Mouse (Mus musculus) spleen, postnatal 4 days (tissue): ENCODE data around the gene Pgrmc2.

Experiments used
- DNase-seq, 2 experiments: peaks; one replicate each; pipeline ENCODE4 v3.0.0; 2022; ENCODE audit warnings: low spot score in 2 of 2

The Pgrmc2 gene

DNA sequence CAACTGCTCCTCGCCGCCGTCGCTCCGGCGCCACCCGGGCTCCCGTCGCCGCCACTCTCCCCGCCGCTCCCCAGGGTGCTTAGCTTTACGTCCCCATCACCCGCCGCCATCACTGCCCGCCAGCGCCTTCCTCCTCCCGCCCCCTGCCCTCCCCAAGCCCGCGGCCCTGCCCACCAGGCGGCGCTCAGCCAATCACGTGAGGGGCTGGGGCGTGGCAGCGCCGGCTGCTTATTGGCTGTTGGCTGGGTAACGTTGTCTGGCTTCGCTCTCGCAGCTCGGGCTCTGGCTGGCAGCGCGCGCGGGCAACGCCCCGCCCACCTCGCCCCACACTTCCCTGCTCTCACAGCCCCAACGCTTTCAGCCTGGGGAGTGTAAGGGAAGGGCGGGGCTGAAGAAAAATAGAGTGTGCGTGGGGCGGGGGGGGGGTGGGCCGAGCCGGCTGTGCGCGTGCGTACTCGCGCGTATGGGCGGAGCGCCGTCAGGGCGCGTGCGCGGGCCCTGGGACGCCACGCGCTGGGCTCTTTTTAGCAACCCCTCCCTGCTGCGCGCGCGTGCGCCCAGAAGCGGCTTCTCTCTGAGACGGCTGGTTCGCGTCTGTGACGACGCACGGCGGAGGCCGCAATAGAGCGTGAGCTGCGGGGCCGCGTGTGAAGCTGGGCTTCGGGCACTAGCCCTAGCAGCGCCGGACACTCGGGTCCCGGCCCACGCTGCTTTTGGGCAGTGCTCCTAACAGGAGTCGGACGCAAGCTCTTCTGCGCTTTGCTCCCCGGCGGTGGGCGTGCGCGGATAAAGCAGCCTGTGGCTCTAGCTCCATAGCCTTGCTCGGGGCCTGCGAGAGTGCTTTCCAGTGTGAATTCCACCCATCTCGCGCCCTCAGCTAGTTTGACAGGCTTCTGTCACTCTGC lies at the start of gene Pgrmc2:
Pgrmc2 (minus strand) TSS at position 162 of the 905 bp plus-strand sequence.
- peak; percentile 98 to 99 for DNase-seq

GRCm38 (mm10) chr3:41124000-41124294 lies 41.1 kb upstream of the Pgrmc2 start:
- no peak for DNase-seq

DNA sequence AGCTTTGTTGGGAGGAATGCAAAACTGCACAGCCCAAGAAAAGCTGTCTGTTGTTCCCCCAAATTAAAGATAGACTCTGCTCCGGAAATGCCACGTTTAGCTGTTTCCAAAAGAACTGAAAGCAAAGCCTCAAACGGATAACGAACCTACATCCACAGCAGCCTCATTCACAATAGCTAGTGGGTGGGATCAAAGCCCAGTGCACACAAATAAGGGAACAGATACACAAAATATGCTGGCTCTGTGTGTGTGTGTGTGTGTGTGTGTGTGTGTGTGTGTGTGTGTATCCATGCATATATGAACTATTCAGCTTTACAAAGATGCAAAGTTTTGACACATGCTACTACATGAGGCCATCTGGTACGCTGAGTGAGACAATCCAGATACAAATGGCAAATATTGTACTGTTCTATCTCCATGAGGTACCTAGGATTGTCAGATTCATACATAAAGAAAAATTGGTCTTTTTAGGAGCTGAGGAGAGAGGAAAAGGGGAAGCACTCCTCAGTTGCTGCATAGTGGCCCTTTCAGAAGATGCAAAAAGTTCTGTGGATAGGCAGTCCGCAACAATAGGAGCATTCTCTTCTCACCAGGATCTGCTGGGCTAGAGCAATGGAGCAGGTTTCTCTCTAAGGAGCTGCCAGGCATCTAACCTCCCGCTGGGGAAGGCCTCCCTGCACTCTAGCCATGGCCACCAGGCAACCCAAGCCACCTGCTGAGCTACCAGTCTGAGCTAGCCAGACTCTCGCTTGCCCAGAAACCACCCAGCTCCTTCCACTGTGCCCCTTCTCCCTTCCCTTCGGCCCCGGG lies 40.5 kb upstream of the Pgrmc2 start:
- no peak for DNase-seq

DNA sequence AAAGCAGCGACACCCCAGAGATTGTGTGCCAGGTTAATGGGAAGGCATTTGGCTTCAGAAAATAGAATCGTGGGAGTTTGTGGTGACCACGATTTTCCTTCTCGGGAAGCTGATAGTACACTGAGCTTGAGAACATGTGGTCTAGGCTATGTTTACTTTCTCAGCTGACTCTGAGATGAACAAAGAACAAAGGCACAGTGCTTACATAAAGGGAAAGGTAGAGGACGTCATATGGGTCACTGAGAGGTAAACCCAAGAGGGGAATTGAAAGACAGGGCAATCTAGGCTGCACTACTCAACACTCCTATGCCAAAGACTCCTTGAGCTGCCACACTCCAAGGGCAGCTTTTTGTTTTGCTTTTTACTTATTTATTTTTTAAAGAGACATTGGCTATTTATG lies 35.3 kb upstream of the Pgrmc2 start:
- DNase-seq: no peak

- DNase-seq: no peak
Observed at GRCm38 (mm10) chr3:41117447-41117846, 34.6 kb upstream of the Pgrmc2 start.

GRCm38 (mm10) chr3:41113186-41113585 lies 30.3 kb upstream of the Pgrmc2 start:
- DNase-seq: no peak

DNA sequence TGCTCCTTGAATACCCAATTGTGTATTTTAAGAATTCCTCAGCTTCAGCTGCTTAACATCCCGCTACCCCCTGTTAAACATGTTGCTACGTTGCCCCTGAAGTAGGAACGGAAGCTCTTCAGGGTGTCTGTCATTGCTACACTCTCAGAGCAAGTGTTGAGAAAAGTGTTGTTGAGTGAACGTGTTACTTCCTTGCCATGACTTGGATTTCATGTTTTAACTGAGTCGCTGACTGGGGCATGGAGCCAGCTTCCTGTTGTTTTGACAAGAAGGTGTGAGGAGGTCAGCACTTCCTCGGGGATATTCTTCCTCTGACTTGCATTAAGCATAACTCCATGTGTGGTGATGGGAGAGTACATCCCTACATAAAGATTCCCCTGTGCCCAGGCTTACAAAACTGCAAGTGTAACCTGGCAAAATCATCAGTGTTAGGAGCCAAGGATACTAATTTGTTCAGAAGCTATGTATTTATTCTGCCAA lies 25.5 kb upstream of the Pgrmc2 start:
- no peak for DNase-seq

DNA sequence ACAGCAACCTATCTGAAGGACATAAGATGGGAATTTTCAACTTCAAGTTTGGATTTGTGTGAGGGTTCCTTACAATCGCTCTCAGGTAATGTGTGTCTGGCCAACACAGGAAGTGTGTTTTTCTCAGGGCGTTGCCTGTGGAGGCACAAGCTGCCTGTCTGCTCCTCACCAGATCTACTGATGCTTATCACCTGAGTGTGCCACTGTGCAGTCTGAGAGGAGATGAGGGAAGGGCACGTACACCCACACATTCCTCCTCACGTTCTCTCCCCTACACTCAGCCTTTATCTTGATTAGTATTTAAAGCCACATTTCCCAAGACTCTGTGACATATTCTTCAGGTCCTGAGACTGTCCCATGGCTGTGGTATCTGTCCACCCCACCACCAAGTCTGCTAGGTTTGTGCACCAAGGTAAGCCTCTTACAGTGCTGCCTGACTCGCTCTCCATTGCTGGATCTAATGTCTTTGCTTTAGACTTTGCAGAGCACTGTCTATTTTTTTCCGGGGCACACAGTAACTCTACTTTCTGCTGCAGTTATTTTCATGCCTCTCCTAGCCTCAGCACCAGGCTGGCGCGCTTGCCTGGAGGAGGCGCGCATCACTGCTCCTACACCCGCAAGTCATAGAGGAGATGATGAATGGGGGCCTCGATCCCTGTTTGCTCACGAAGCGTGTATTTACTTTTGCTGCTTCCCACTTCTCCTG lies 24.9 kb upstream of the Pgrmc2 start:
- no peak for DNase-seq

GRCm38 (mm10) chr3:41101905-41102304 lies 19.1 kb upstream of the Pgrmc2 start:
- DNase-seq: no peak

DNA sequence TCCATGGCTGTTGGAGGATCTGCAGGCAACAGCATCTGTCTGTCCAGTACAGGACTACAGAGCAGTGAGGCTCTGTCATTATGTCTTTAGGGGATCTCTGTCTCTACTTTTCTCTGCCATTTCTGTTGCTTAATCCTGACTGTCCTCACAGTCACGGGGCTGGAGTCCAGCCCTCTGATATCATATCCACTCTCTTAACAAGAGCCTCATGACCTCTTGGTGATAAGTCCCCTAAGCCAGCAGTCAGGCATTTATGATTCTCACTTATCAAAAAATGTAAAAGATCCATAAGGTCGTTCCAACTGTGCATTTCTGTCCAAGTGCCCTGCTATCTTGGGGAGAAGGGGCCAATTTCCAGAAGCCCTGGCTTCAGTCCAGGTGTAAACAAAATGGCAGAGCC lies 17.3 kb upstream of the Pgrmc2 start:
- DNase-seq: no peak

DNA sequence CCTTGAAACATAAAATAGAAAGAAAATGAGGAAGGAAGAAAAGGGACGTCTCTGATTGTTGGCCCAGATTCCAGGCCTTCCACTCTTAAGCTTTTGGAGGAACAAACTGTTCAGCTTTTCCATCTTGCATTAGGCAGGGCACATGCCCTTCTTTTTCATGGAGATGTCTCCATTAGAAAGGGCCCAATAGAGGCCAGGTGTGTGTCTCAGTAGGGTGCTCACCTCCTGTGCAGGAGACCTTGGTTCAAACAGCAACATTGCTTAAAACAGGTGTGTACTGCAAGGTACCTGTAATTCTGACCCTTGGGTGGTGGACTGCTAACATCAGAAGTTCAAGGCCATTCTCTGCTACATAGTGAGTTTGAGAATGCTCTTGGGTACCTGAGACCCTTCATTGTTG lies 16.8 kb upstream of the Pgrmc2 start:
- DNase-seq: no peak

- no peak for DNase-seq
Observed at GRCm38 (mm10) chr3:41093210-41093609, 10.4 kb upstream of the Pgrmc2 start.

GRCm38 (mm10) chr3:41092311-41092710 lies 9.5 kb upstream of the Pgrmc2 start:
- DNase-seq: no peak

- no peak for DNase-seq
Observed at GRCm38 (mm10) chr3:41090839-41091238, 8.0 kb upstream of the Pgrmc2 start.

DNA sequence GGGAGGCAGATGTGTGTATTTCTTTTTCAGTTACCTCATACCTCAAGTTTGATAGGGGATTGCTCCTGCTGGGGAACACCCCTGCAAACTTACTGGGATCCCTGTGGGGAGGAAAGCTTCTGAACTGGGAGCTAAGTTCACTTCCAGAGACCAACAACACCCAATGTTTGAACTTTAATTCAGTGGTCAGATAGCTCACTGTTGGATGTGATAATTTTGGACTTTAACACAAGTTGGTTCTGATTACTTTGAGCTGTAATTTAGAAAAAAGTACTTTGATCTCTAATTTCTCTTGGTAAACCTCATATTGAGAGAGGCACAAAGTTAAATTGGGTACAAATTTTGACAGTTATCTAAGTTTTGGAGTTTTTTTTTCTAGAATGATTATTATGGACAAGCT lies 4.2 kb upstream of the Pgrmc2 start:
- DNase-seq: no peak

- no peak for DNase-seq
Observed at GRCm38 (mm10) chr3:41084421-41084820, 1.6 kb upstream of the Pgrmc2 start.

- DNase-seq: no peak
Observed at GRCm38 (mm10) chr3:41083790-41084112, 905 bp upstream of the Pgrmc2 start.

- DNase-seq: no peak
Observed at GRCm38 (mm10) chr3:41082520-41082884, 344 bp downstream of the Pgrmc2 start.

DNA sequence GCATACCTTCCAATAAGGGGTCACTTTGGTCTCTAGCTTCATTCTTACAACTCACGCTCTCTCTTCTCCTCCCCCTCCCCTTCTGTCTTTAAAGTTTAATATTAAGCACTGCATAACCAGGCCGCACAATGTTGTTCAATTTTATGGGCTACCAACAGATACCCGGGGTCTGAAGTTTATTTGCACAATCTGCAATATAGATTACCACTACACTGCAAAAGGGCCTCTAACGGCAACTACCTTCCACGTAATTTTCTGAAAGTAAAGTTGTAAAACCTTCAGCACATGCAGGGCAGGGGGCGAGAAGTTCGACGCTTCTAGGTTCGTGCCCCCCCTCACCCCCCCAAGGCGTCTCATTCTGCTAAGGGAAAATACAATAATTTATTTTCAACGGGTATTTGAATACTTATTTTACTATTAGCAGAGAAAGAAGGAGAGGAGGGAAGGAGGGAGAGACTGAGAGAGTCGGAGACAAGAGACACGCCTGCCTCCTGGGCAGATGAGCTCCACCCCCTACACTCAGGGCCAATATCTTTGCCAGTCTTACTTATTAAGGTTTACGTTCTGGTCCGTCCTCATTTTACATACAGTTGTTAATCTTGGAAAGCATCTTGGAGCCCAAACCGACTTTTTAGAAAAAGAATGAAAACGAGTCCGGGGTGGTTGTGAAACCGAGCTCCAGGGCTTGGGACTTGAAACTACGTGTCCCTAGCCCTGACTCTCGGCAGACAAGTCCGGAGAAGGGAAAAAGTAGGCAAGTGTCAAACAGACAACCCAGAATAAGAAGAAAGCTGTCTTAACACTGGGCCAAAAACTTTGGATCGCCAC lies 1.2 kb downstream of the Pgrmc2 start:
- peak; percentile 44 to 63 for DNase-seq

DNA sequence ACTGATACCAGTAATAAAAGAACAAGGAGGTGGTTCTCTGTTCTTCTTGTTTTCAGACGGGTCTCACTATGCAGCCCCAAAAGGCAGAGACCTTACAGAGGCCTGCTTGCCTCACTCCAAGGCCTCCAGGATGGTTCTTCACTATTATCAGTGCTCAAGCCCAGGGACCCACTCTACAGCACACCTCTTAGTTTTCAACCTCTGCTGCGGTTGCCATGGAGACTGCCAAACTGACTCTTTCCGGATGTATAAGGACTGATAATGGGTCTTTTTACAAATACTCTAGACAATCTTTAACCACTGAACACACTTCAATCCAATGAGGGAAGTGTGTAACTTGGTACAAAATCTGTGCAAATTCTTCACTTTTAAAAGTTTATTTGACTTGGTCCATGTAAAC lies 2.1 kb downstream of the Pgrmc2 start:
- no peak for DNase-seq

GRCm38 (mm10) chr3:41078673-41079072 lies 4.2 kb downstream of the Pgrmc2 start:
- DNase-seq: no peak

DNA sequence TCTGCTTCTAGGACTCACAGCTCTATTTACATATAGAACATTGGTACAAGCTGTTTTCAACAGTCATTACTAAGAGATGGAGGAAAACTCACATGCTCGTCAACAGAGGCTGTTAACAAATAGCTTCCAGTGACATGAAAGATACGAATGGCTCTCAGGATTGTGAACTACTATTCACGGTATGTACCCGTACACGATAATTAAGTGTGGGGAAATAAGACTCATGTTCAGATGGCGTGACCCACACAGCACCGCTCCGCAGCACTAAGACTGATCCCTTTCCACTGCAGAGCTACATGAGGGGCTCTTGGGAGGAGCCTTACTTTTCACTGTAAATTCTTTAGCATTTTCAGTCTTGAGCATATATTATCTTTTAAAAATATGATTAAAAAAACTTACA lies 7.5 kb downstream of the Pgrmc2 start:
- no peak for DNase-seq
